Mouse (Mus musculus) activated CD4-positive, CD25-positive, alpha-beta regulatory T cell, adult 4 months (primary cell): ENCODE data around the gene Ephb4. TPM values are rescaled to one million over a fixed set of nuclear protein-coding genes. Genes with fewer than 3 reads are reported as not detected.

Experiments used
- ATAC-seq: one replicate; pipeline ENCODE4 v1.8.0; 2017
- polyA plus RNA-seq, 2 experiments: library from polyadenylated mRNA; unstranded; fragments of 100-300 nt; shearing (Covaris generic); gene quantifications; one replicate each; pipeline ENCODE4 v1.2.1; 2017

Ephb4 gene
- polyA plus RNA-seq, 2 experiments from 2014 or later: not detected

GRCm38 (mm10) chr5:137335066-137335465 lies 14.8 kb upstream of the Ephb4 start:
- no peak for ATAC-seq

GRCm38 (mm10) chr5:137337190-137337589 lies 12.7 kb upstream of the Ephb4 start:
- no peak for ATAC-seq

GRCm38 (mm10) chr5:137338256-137338655 lies 11.7 kb upstream of the Ephb4 start:
- ATAC-seq: peak; percentile 55

GRCm38 (mm10) chr5:137338663-137339289 lies 11.1 kb upstream of the Ephb4 start:
- no peak for ATAC-seq

GRCm38 (mm10) chr5:137339290-137339979 lies 10.5 kb upstream of the Ephb4 start:
- no peak for ATAC-seq

GRCm38 (mm10) chr5:137340222-137340621 lies 9.7 kb upstream of the Ephb4 start:
- ATAC-seq: no peak

- ATAC-seq: no peak
These were observed 7.4 kb upstream of the Ephb4 start for GRCm38 (mm10) chr5:137342407-137343012.

- no peak for ATAC-seq
These were observed 6.5 kb upstream of the Ephb4 start for GRCm38 (mm10) chr5:137343412-137343811.

GRCm38 (mm10) chr5:137343869-137344268 lies 6.0 kb upstream of the Ephb4 start:
- no peak for ATAC-seq

GRCm38 (mm10) chr5:137345821-137346220 lies 4.1 kb upstream of the Ephb4 start:
- ATAC-seq: no peak

- ATAC-seq: no peak
These were observed 3.5 kb upstream of the Ephb4 start for GRCm38 (mm10) chr5:137346388-137346787.

- no peak for ATAC-seq
These were observed 2.9 kb upstream of the Ephb4 start for GRCm38 (mm10) chr5:137346983-137347382.

- no peak for ATAC-seq
These were observed 2.1 kb upstream of the Ephb4 start for GRCm38 (mm10) chr5:137347856-137348255.

- ATAC-seq: no peak
These were observed 1.2 kb upstream of the Ephb4 start for GRCm38 (mm10) chr5:137348482-137349383.

GRCm38 (mm10) chr5:137350205-137351057 lies 522 bp downstream of the Ephb4 start:
- ATAC-seq: no peak

GRCm38 (mm10) chr5:137351058-137351380 lies 1.1 kb downstream of the Ephb4 start:
- ATAC-seq: no peak

GRCm38 (mm10) chr5:137351394-137351793 lies 1.5 kb downstream of the Ephb4 start:
- ATAC-seq: no peak

- no peak for ATAC-seq
These were observed 2.4 kb downstream of the Ephb4 start for GRCm38 (mm10) chr5:137352011-137352975.

GRCm38 (mm10) chr5:137354091-137354490 lies 4.2 kb downstream of the Ephb4 start:
- no peak for ATAC-seq

- no peak for ATAC-seq
These were observed 8.5 kb downstream of the Ephb4 start for GRCm38 (mm10) chr5:137358382-137358781.

- ATAC-seq: no peak
These were observed 19.8 kb downstream of the Ephb4 start for GRCm38 (mm10) chr5:137369665-137370064.
